Mouse (Mus musculus): ENCODE data around the gene Jsrp1. TPM values are rescaled to one million over a fixed set of nuclear protein-coding genes. Genes with fewer than 3 reads are reported as not detected.

Gene Jsrp1
- polyA plus RNA-seq, 1 experiment: 1.2 TPM

GRCm38 (mm10) chr10:80826151-80827062 lies 13.1 kb upstream of the Jsrp1 start, which contains the start of gene Oaz1:
Gene Oaz1 (plus strand): TSS chr10:80826656.
- peaks cover 12% of the 10 kb centered on the region for H3K4me1 ChIP-seq (ENCODE audit: control insufficient read depth, insufficient read depth, low read length)
- peak within 1 kb of the TSS; percentile 97 for H3K27ac ChIP-seq (ENCODE audit: control insufficient read depth, insufficient read depth, low read depth, low read length)
- TF ChIP-seq CTCF (IDR thresholded peaks at IDR 0.05; ENCODE audit: control insufficient read depth, insufficient read depth, insufficient replicate concordance, low read depth, low read length): no peak
- TF ChIP-seq POLR2A (IDR thresholded peaks at IDR 0.05; ENCODE audit: control insufficient read depth, low read depth, low read length): peak; percentile 90
- no peaks in the 10 kb centered on the region for H3K27me3 ChIP-seq (ENCODE audit: control insufficient read depth, insufficient read depth, low read length)
- peak within 1 kb of the TSS; percentile 88 for H3K4me3 ChIP-seq (ENCODE audit: control insufficient read depth, low read depth, low read length)
- no peaks in the 10 kb centered on the region for H3K36me3 ChIP-seq (ENCODE audit: control insufficient read depth, insufficient read depth, low read length)

- Histone ChIP-seq H3K4me3 (ENCODE audit: control insufficient read depth, low read depth, low read length) (peak overlapping the region; percentile 61), H3K36me3 (ENCODE audit: control insufficient read depth, insufficient read depth, low read length) (no peaks in the 10 kb centered on the region), H3K27me3 (ENCODE audit: control insufficient read depth, insufficient read depth, low read length) (no peaks in the 10 kb centered on the region), H3K27ac (ENCODE audit: control insufficient read depth, insufficient read depth, low read depth, low read length) (peak overlapping the region; percentile 51), H3K4me1 (ENCODE audit: control insufficient read depth, insufficient read depth, low read length) (peaks cover 8% of the 10 kb centered on the region)
- TF ChIP-seq CTCF (IDR thresholded peaks at IDR 0.05; ENCODE audit: control insufficient read depth, insufficient read depth, insufficient replicate concordance, low read depth, low read length) (no peak), POLR2A (IDR thresholded peaks at IDR 0.05; ENCODE audit: control insufficient read depth, low read depth, low read length) (no peak)
These were observed 11.5 kb upstream of the Jsrp1 start for GRCm38 (mm10) chr10:80824827-80825226.

- TF ChIP-seq POLR2A (IDR thresholded peaks at IDR 0.05; ENCODE audit: control insufficient read depth, low read depth, low read length) (0 out of 2 replicates have a peak, but pooled peaks have one; percentile 26), CTCF (IDR thresholded peaks at IDR 0.05; ENCODE audit: control insufficient read depth, insufficient read depth, insufficient replicate concordance, low read depth, low read length) (no peak)
- Histone ChIP-seq H3K4me3 (ENCODE audit: control insufficient read depth, low read depth, low read length) (peak overlapping the region; percentile 61), H3K27me3 (ENCODE audit: control insufficient read depth, insufficient read depth, low read length) (no peaks in the 10 kb centered on the region), H3K4me1 (ENCODE audit: control insufficient read depth, insufficient read depth, low read length) (peaks cover 8% of the 10 kb centered on the region), H3K27ac (ENCODE audit: control insufficient read depth, insufficient read depth, low read depth, low read length) (peak overlapping the region; percentile 51), H3K36me3 (ENCODE audit: control insufficient read depth, insufficient read depth, low read length) (no peaks in the 10 kb centered on the region)
These were observed 10.7 kb upstream of the Jsrp1 start for GRCm38 (mm10) chr10:80823847-80824643.

GRCm38 (mm10) chr10:80823316-80823715 lies 10.0 kb upstream of the Jsrp1 start:
- TF ChIP-seq POLR2A (IDR thresholded peaks at IDR 0.05; ENCODE audit: control insufficient read depth, low read depth, low read length): no peak
- no peak for TF ChIP-seq CTCF (IDR thresholded peaks at IDR 0.05; ENCODE audit: control insufficient read depth, insufficient read depth, insufficient replicate concordance, low read depth, low read length)
- H3K27ac ChIP-seq (ENCODE audit: control insufficient read depth, insufficient read depth, low read depth, low read length): no peak overlapping the region
- H3K36me3 ChIP-seq (ENCODE audit: control insufficient read depth, insufficient read depth, low read length): no peaks in the 10 kb centered on the region

GRCm38 (mm10) chr10:80822528-80822927 lies 9.2 kb upstream of the Jsrp1 start:
- H3K4me1 ChIP-seq (ENCODE audit: control insufficient read depth, insufficient read depth, low read length): peaks cover 6% of the 10 kb centered on the region
- TF ChIP-seq POLR2A (IDR thresholded peaks at IDR 0.05; ENCODE audit: control insufficient read depth, low read depth, low read length): no peak
- no peak for TF ChIP-seq CTCF (IDR thresholded peaks at IDR 0.05; ENCODE audit: control insufficient read depth, insufficient read depth, insufficient replicate concordance, low read depth, low read length)
- no peaks in the 10 kb centered on the region for H3K36me3 ChIP-seq (ENCODE audit: control insufficient read depth, insufficient read depth, low read length)
- no peaks in the 10 kb centered on the region for H3K27me3 ChIP-seq (ENCODE audit: control insufficient read depth, insufficient read depth, low read length)
- no peak overlapping the region for H3K4me3 ChIP-seq (ENCODE audit: control insufficient read depth, low read depth, low read length)
- H3K27ac ChIP-seq (ENCODE audit: control insufficient read depth, insufficient read depth, low read depth, low read length): no peak overlapping the region

More at GRCm38 (mm10) chr10:80823316-80823715, 10.0 kb upstream of the Jsrp1 start:
- Histone ChIP-seq H3K4me3 (ENCODE audit: control insufficient read depth, low read depth, low read length) (no peak overlapping the region), H3K4me1 (ENCODE audit: control insufficient read depth, insufficient read depth, low read length) (peaks cover 8% of the 10 kb centered on the region), H3K27me3 (ENCODE audit: control insufficient read depth, insufficient read depth, low read length) (no peaks in the 10 kb centered on the region)

- H3K4me3 ChIP-seq (ENCODE audit: control insufficient read depth, low read depth, low read length): no peak overlapping the region
- H3K36me3 ChIP-seq (ENCODE audit: control insufficient read depth, insufficient read depth, low read length): no peaks in the 10 kb centered on the region
- H3K4me1 ChIP-seq (ENCODE audit: control insufficient read depth, insufficient read depth, low read length): peaks cover 6% of the 10 kb centered on the region
- no peak overlapping the region for H3K27ac ChIP-seq (ENCODE audit: control insufficient read depth, insufficient read depth, low read depth, low read length)
- TF ChIP-seq CTCF (IDR thresholded peaks at IDR 0.05; ENCODE audit: control insufficient read depth, insufficient read depth, insufficient replicate concordance, low read depth, low read length) (no peak), POLR2A (IDR thresholded peaks at IDR 0.05; ENCODE audit: control insufficient read depth, low read depth, low read length) (no peak)
- no peaks in the 10 kb centered on the region for H3K27me3 ChIP-seq (ENCODE audit: control insufficient read depth, insufficient read depth, low read length)
These were observed 8.7 kb upstream of the Jsrp1 start for GRCm38 (mm10) chr10:80821991-80822390.

- Histone ChIP-seq H3K4me1 (ENCODE audit: control insufficient read depth, insufficient read depth, low read length) (peaks cover 4% of the 10 kb centered on the region), H3K36me3 (ENCODE audit: control insufficient read depth, insufficient read depth, low read length) (no peaks in the 10 kb centered on the region), H3K27ac (ENCODE audit: control insufficient read depth, insufficient read depth, low read depth, low read length) (no peak overlapping the region), H3K27me3 (ENCODE audit: control insufficient read depth, insufficient read depth, low read length) (no peaks in the 10 kb centered on the region), H3K4me3 (ENCODE audit: control insufficient read depth, low read depth, low read length) (no peak overlapping the region)
- no peak for TF ChIP-seq POLR2A (IDR thresholded peaks at IDR 0.05; ENCODE audit: control insufficient read depth, low read depth, low read length)
- TF ChIP-seq CTCF (IDR thresholded peaks at IDR 0.05; ENCODE audit: control insufficient read depth, insufficient read depth, insufficient replicate concordance, low read depth, low read length): no peak
These were observed 6.1 kb upstream of the Jsrp1 start for GRCm38 (mm10) chr10:80819406-80819805.
